Mouse (Mus musculus) heart, embryonic 13.5 days (tissue): ENCODE results near the gene Usmg5. TPM values are rescaled to one million over a fixed set of nuclear protein-coding genes. Genes with fewer than 3 reads are reported as not detected.

Experiments used
- polyA plus RNA-seq: library from polyadenylated mRNA; unstranded; fragments of >200 nt; fragmentation: Nextera tagmentation; extraction: Ambion mirVana; gene quantifications from 2 replicates; pipeline ENCODE4 v1.2.1, GENCODE M21; 2015

The Usmg5 gene
- polyA plus RNA-seq, 1 experiment from 2014 or later: 2,381 TPM

Other genes with a start within 250 kb of the Usmg5 start
- 0.52 and 0.74 TPM in 2 replicates for gene Ina, start 75.9 kb downstream of the Usmg5 start, polyA plus RNA-seq
- gene Nt5c2, start 75.5 kb downstream of the Usmg5 start, polyA plus RNA-seq: 102 and 124 TPM in 2 replicates
- 10.2 and 10.3 TPM in 2 replicates for gene Pcgf6, start 39.7 kb downstream of the Usmg5 start, polyA plus RNA-seq
- 3.3 TPM in 2 replicates for gene Taf5, start 22.9 kb downstream of the Usmg5 start, polyA plus RNA-seq
- gene Pdcd11, start 121 bp upstream of the Usmg5 start, polyA plus RNA-seq: 5.3 and 5.4 TPM in 2 replicates
- gene Calhm2, start 47.6 kb upstream of the Usmg5 start, polyA plus RNA-seq: 5.2 and 6.0 TPM in 2 replicates
- not detected in 2 replicates for gene Calhm1, start 53.6 kb upstream of the Usmg5 start, polyA plus RNA-seq
- gene Calhm3, start 67.1 kb upstream of the Usmg5 start, polyA plus RNA-seq: not detected in 2 replicates
- gene Neurl1a, start 88.2 kb upstream of the Usmg5 start, polyA plus RNA-seq: 1.8 and 2.1 TPM in 2 replicates